Mouse (Mus musculus): Measurements from ENCODE around the gene Jpt1.
"Not testable (repeated sequence)": the region's sequence is repeated elsewhere in the genome, so short reads cannot be mapped to it uniquely, and the experiment has no call there.

The Jpt1 gene

GRCm38 (mm10) chr11:115512407-115513183, 1.6 kb downstream of the Jpt1 start:
- DNase-seq (ENCODE audit: extremely low spot score, low spot score): peak; percentile 37

GRCm38 (mm10) chr11:115512004-115512403, 2.2 kb downstream of the Jpt1 start:
- no peak for DNase-seq (ENCODE audit: extremely low spot score, low spot score)

- no peak for DNase-seq (ENCODE audit: extremely low spot score, low spot score)
Measured at GRCm38 (mm10) chr11:115511121-115511520, 3.1 kb downstream of the Jpt1 start.

GRCm38 (mm10) chr11:115510507-115510888, 3.7 kb downstream of the Jpt1 start:
- no peak for DNase-seq (ENCODE audit: extremely low spot score, low spot score)

- no peak for DNase-seq (ENCODE audit: extremely low spot score, low spot score)
Measured at GRCm38 (mm10) chr11:115509773-115510506, 4.2 kb downstream of the Jpt1 start.

- no peak for DNase-seq (ENCODE audit: extremely low spot score, low spot score)
Measured at GRCm38 (mm10) chr11:115508061-115508460, 6.1 kb downstream of the Jpt1 start.

- no peak for DNase-seq (ENCODE audit: extremely low spot score, low spot score)
Measured at GRCm38 (mm10) chr11:115506586-115506985, 7.6 kb downstream of the Jpt1 start.

- DNase-seq (ENCODE audit: extremely low spot score, low spot score): no peak
Measured at GRCm38 (mm10) chr11:115502636-115503035, 11.6 kb downstream of the Jpt1 start.

- not testable (repeated sequence) for DNase-seq (ENCODE audit: extremely low spot score, low spot score)
Measured at GRCm38 (mm10) chr11:115496559-115496958, 17.6 kb downstream of the Jpt1 start.

- DNase-seq (ENCODE audit: extremely low spot score, low spot score): no peak
Measured at GRCm38 (mm10) chr11:115492387-115492786, 21.8 kb downstream of the Jpt1 start.

- DNase-seq (ENCODE audit: extremely low spot score, low spot score): peak; percentile 81
Measured at GRCm38 (mm10) chr11:115491356-115492083, 22.7 kb downstream of the Jpt1 start, which contains the start of gene Nt5c. Gene Nt5c, minus strand, starts transcription at chr11:115491862.

- DNase-seq (ENCODE audit: extremely low spot score, low spot score): no peak
Measured at GRCm38 (mm10) chr11:115490441-115491355, 23.5 kb downstream of the Jpt1 start.

- no peak for DNase-seq (ENCODE audit: extremely low spot score, low spot score)
Measured at GRCm38 (mm10) chr11:115488551-115489104, 25.6 kb downstream of the Jpt1 start.

- no peak for DNase-seq (ENCODE audit: extremely low spot score, low spot score)
Measured at GRCm38 (mm10) chr11:115485155-115485554, 29.0 kb downstream of the Jpt1 start.

GRCm38 (mm10) chr11:115483726-115484125, 30.5 kb downstream of the Jpt1 start:
- peak; percentile 82 for DNase-seq (ENCODE audit: extremely low spot score, low spot score)

GRCm38 (mm10) chr11:115483278-115483677, 30.9 kb downstream of the Jpt1 start:
- no peak for DNase-seq (ENCODE audit: extremely low spot score, low spot score)

GRCm38 (mm10) chr11:115481553-115482259, 32.5 kb downstream of the Jpt1 start:
- DNase-seq (ENCODE audit: extremely low spot score, low spot score): no peak

GRCm38 (mm10) chr11:115478296-115478938, 35.8 kb downstream of the Jpt1 start:
- no peak for DNase-seq (ENCODE audit: extremely low spot score, low spot score)

GRCm38 (mm10) chr11:115477388-115477787, 36.8 kb downstream of the Jpt1 start:
- DNase-seq (ENCODE audit: extremely low spot score, low spot score): not testable (repeated sequence)

Measured in neural tube, embryonic 10.5 days (tissue).